Mouse (Mus musculus): ENCODE results near the gene Dnajc1. TPM values are rescaled to one million over a fixed set of nuclear protein-coding genes. Genes with fewer than 3 reads are reported as not detected.

Gene Dnajc1
- total RNA-seq, 2 experiments from 2014 or later: 10.7 to 13.2 TPM

DNA sequence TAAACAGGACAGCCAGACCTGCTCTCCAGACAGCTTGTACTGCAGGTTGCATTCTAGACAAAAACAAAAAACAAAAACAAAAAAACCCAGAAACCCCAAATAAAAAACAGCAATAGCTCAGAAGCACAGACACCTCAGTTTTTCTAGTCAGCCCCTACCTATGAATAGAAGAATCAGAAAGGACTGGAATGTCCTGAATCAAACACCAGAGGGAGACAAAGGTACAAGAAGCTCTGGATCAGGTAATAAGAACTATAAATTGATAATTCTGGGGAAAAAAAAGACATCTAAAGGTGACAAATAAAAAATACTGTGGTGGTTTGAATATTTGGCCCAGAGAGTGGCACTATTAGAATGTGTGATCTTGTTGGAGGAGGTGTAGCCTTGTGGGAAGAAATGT lies 37.3 kb downstream of the Dnajc1 start:
- TF ChIP-seq CTCF (IDR thresholded peaks at IDR 0.05): peak; percentile 53
- Histone ChIP-seq H3K27ac (no peak overlapping the region), H3K4me3 (no peak overlapping the region)
- intact Hi-C loops (cut with DNase I): no loop called here
- DNase-seq: no peak

- Histone ChIP-seq H3K27ac (no peak overlapping the region), H3K4me3 (no peak overlapping the region)
- DNase-seq: no peak
- TF ChIP-seq CTCF (IDR thresholded peaks at IDR 0.05): peak; percentile 50
- intact Hi-C loops (cut with DNase I): no loop called here
Observed at GRCm38 (mm10) chr2:18352620-18353019, 40.0 kb downstream of the Dnajc1 start.

DNA sequence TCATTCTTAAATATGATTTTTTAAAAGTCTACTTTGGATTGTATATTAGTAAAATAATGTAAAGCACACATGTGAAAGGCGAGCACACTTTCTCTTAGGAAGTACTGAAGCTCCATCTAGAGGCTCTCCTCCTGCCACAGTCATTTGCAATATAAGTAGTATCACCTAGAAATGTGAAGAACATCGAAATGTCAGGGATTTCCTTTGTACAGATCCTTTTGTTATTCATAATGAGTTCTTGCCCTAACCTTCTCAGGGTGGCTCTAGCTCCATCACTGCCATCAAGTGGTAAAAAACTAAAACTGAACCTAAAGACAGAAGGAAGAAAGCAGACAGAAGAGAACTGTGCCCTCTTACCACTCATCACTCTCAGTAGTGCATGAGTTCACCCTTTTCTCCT lies 49.2 kb downstream of the Dnajc1 start:
- no peak for DNase-seq
- intact Hi-C loops (cut with DNase I): loop anchor here (5.0 kb wide), 1 partner anchor 316 kb away; no protein-coding TSS in a partner anchor
- H3K4me3 ChIP-seq: no peak overlapping the region
- H3K27ac ChIP-seq: no peak overlapping the region
- peak; percentile 47 for TF ChIP-seq CTCF (IDR thresholded peaks at IDR 0.05)

DNA sequence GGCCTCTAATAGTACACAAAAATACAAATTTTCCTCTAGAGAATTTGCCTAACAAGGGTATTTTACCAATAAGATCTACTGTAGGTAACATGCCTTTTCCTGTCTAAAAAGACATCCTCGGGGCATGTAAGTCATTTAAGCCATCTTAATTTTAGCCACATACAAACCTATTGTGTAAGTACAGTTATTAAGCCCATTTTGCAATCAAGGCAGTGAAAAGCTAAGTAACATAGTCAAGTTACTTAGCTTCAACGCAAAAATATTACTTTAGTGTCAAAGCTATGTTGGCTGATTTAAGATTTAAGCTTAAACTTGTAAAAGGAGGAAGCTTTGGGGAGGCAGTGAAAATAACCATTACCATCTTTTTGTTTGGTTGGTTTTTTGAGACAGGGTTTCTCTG lies 74.0 kb downstream of the Dnajc1 start:
- DNase-seq: no peak
- Histone ChIP-seq H3K27ac (no peak overlapping the region), H3K4me3 (no peak overlapping the region)
- intact Hi-C loops (cut with DNase I): no loop called here
- TF ChIP-seq CTCF (IDR thresholded peaks at IDR 0.05): no peak

DNA sequence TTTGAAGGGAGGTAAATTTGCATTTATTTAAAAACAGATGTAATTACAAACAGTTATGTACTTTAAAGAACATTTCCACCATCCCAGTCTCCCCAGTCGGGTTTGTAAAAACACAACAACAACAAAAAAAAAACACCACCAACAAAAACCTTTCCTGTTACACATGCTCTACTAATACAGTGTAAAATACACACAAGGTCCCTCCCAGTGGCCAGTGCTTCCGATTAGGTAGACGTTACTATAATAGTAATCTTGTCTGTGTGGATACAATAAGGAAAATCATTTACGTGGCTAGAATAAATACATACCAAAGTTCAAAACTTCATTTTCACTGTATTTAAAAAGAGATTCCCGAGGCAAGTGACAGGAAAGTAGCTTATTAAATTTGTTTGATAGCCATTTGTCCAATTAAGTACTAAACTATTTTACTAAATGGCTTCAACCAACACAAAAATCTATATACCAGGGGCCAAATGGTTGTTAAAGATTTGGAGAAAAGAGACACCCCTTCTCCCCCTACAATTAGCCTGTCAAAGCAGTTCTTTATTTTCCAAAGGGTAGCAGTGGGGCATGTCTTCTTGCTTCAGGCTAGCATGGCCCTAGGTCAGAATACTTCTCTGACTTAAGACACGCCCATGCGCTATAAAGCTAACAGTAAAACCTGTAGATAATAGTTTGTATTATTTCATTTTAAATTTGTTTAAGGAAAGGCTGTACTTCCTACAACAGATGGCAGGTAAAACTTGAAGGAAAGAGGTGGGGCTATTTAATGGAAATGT lies 74.9 kb downstream of the Dnajc1 start:
- TF ChIP-seq CTCF (IDR thresholded peaks at IDR 0.05): no peak
- intact Hi-C loops (cut with DNase I): no loop called here
- Histone ChIP-seq H3K27ac (no peak overlapping the region), H3K4me3 (no peak overlapping the region)
- DNase-seq: no peak

- no peak for DNase-seq
- intact Hi-C loops (cut with DNase I): no loop called here
- Histone ChIP-seq H3K27ac (no peak overlapping the region), H3K4me3 (no peak overlapping the region)
- TF ChIP-seq CTCF (IDR thresholded peaks at IDR 0.05): no peak
Observed at GRCm38 (mm10) chr2:18316909-18317308, 75.7 kb downstream of the Dnajc1 start.

DNA sequence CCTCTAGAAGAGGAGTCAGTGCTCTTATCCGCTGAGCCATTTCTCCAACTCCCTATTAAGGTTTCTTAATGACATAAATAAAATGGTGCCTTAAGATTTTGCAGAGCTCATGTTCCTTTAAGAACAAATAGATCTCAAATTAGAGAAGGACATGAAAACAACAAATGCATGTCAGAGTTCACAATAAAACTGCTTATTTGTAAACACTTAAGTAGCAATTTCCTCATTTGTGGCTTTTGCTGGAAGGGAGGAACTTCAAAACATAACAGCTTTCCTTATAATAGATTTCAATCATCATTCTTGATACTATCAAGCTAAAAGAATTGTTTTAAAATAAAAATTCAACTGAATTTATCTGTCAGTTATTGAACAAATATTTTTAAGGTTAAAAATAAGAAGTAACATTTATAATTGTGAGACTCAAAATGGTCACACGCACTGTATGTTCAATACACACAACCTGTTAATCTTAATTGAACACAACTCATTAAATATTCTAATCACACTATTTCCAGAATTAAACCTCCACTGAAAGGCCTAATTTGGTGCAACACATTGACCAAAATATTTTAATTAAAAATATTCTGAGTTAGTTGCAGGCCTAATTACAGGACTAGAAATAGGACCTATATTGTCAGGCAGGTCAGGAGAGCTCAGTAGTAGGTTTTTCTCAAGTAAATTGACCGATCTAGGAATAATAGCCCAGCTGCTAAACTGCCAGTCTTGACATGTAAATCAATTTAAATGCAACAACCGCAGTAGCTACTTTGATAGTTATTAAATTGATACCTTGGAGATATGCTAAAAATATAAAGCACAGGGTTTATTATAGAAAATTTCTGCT lies 82.1 kb downstream of the Dnajc1 start:
- no peak for TF ChIP-seq CTCF (IDR thresholded peaks at IDR 0.05)
- no peak for DNase-seq
- Histone ChIP-seq H3K4me3 (no peak overlapping the region), H3K27ac (no peak overlapping the region)
- intact Hi-C loops (cut with DNase I): no loop called here

DNA sequence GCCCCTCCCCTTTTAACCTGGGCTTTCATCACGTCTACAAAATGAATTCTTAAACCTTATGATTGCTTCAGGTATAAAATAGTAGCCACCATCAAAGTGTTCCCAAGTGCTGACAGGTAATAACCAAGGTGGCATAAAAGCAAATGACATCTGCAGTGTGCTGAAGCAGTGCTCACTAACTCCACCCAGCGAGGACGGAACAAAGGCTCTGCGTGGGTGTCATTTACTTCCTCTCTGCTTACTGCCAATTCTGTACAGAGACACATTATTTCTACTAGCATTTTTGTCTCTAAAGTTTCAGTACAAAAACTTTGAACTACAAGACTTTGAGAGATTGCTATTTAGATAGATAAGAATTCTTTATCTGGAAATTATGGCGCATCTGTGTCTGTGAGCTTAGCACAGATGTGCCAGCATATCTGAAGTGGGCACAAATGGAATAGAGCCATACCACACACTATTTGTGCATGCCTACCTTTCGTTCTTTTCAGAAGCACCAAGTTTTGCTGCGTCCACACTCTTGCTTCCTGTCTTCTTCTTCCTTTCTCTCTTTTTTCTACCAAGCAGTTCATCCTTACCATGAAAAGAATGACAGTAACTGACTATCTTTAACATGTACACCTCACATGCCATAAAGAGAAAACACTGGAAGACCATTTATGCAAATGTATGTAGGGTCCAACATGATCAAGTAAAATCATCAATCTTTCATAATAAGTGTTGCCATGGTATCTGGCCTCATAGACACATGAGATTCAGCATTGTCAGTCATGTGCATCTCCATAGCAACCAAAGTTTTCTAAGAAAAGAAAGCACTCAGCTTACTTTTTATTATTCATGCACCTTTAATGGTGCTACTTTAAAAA lies 85.0 kb downstream of the Dnajc1 start:
- no peak for TF ChIP-seq CTCF (IDR thresholded peaks at IDR 0.05)
- no peak for DNase-seq
- intact Hi-C loops (cut with DNase I): no loop called here
- H3K4me3 ChIP-seq: no peak overlapping the region
- H3K27ac ChIP-seq: no peak overlapping the region

DNA sequence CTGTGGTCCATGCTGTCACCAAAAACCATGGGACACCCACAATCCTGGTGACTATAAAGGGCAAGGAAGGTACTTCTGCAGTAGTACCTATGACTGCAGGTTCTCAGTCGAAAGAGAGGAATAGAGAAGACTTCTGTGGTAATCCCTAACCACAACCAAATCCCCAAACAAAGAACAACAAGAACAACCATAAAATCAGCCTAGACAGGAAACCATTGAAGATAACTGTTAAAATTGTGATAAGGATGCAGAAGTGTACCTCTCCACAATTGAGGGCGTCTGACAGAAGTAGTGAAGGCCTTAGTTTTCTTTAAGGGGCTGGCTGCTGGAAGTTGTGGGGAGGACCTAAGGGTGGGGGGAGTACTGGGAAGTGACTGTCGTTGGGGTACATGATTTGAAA lies 91.7 kb downstream of the Dnajc1 start:
- Histone ChIP-seq H3K27ac (no peak overlapping the region), H3K4me3 (no peak overlapping the region)
- TF ChIP-seq CTCF (IDR thresholded peaks at IDR 0.05): no peak
- DNase-seq: no peak
- intact Hi-C loops (cut with DNase I): no loop called here

- no peak overlapping the region for H3K27ac ChIP-seq
- DNase-seq: no peak
- TF ChIP-seq CTCF (IDR thresholded peaks at IDR 0.05): no peak; the same call in 1 of the 2 replicates
- H3K4me3 ChIP-seq: no peak overlapping the region
- intact Hi-C loops (cut with DNase I): no loop called here
Observed at GRCm38 (mm10) chr2:18285175-18285574, 107.5 kb downstream of the Dnajc1 start.

GRCm38 (mm10) chr2:18265736-18266135 lies 126.9 kb downstream of the Dnajc1 start:
- TF ChIP-seq CTCF (IDR thresholded peaks at IDR 0.05): no peak
- intact Hi-C loops (cut with DNase I): no loop called here
- Histone ChIP-seq H3K27ac (no peak overlapping the region), H3K4me3 (no peak overlapping the region)
- DNase-seq: no peak

- Histone ChIP-seq H3K4me3 (no peak overlapping the region), H3K27ac (no peak overlapping the region)
- DNase-seq: no peak
- intact Hi-C loops (cut with DNase I): no loop called here
- TF ChIP-seq CTCF (IDR thresholded peaks at IDR 0.05): peak; percentile 10; the same call in 1 of the 2 replicates
Observed at GRCm38 (mm10) chr2:18264579-18264978, 128.1 kb downstream of the Dnajc1 start.
